Mouse (Mus musculus): ENCODE measurements around the gene Rassf7. TPM values are rescaled to one million over a fixed set of nuclear protein-coding genes. Genes with fewer than 3 reads are reported as not detected.
"Not testable (repeated sequence)": the region's sequence is repeated elsewhere in the genome, so short reads cannot be mapped to it uniquely, and the experiment has no call there.

Gene Rassf7
- polyA plus RNA-seq, 1 experiment from 2014 or later = 0.60 TPM

- Histone ChIP-seq H3K4me3 (ENCODE audit: inconsistent target) (no peak overlapping the region), H3K27ac (0 out of 2 replicates have a peak overlapping the region, but pooled peaks have one; percentile 37)
- 91% methylated on average over 4 of the region's 4 CpGs for WGBS (ENCODE audit: missing documents)
Observed at GRCm38 (mm10) chr7:141222696-141223215, 7.1 kb downstream of the Rassf7 start.

GRCm38 (mm10) chr7:141226535-141226934, 10.9 kb downstream of the Rassf7 start:
- Histone ChIP-seq H3K4me3 (ENCODE audit: inconsistent target) (no peak overlapping the region), H3K27ac (no peak overlapping the region)
- WGBS (ENCODE audit: missing documents) = 90% methylated on average over 6 of the region's 6 CpGs

More at GRCm38 (mm10) chr7:141222696-141223215, 7.1 kb downstream of the Rassf7 start:
- no peaks in the 10 kb centered on the region for H3K79me2 ChIP-seq (ENCODE audit: inconsistent target)
- no peaks in the 10 kb centered on the region for H3K36me3 ChIP-seq (ENCODE audit: inconsistent target)

GRCm38 (mm10) chr7:141227796-141228195, 12.1 kb downstream of the Rassf7 start:
- 90% methylated on average over 4 of the region's 4 CpGs for WGBS (ENCODE audit: missing documents)
- peak overlapping the region; percentile 97; the same call in 1 of the 2 replicates for H3K27ac ChIP-seq
- H3K79me2 ChIP-seq (ENCODE audit: inconsistent target) = peaks cover 41% of the 10 kb centered on the region
- H3K36me3 ChIP-seq (ENCODE audit: inconsistent target) = peaks cover 13% of the 10 kb centered on the region
- H3K4me3 ChIP-seq (ENCODE audit: inconsistent target) = no peak overlapping the region

More at GRCm38 (mm10) chr7:141226535-141226934, 10.9 kb downstream of the Rassf7 start:
- Histone ChIP-seq H3K79me2 (ENCODE audit: inconsistent target) (peaks cover 28% of the 10 kb centered on the region), H3K36me3 (ENCODE audit: inconsistent target) (peaks cover under 1% of the 10 kb centered on the region; the same call in 1 of the 2 replicates)

DNA sequence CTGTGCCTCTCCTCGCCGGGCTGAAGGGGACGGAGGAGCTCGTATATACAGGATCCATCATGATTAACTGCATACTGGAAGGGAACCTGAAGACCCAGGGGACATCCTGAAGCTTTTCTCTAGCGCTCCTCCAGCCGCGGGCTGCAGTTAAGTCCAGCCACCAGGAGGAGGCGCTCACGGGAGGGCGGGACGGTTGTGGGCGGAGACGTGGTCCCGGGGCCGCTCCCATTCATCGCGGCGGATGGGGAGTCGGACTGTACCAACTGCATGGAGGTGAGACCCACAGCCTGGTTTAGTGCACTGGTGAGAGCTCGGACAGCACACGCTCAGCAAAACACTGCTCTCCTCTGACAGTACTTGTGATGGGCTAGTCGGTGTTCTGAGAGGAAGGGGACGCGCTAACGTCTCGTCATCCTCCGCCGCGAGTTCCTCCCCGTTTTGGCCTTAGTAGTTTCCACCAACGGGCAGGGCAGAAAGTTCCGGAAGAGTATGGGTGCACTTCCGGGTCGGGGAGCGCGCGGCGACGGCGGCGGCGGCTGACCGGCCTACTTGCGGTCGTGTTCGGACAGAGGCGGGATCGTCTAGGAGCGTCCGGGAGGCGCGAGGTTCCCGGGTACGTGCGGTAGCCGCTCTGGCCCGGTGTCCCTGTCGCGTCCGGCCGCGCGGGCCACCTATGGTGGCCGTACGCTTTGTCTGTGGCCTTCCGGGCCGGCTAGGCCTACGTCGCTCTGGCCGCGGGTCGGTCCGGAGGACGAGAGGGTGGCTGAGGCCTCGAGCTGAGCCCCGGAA, 12.8 kb downstream of the Rassf7 start, which contains the start of gene Phrf1:
Gene Phrf1 (plus strand): TSS at position 506 of the 789 bp plus-strand sequence.
- Histone ChIP-seq H3K79me2 (ENCODE audit: inconsistent target) (peaks cover 47% of the 10 kb centered on the region), H3K4me3 (ENCODE audit: inconsistent target) (peak within 1 kb of the TSS; percentile 95), H3K36me3 (ENCODE audit: inconsistent target) (peaks cover 20% of the 10 kb centered on the region), H3K27ac (peak within 1 kb of the TSS; percentile 97)
- under 1% methylated on average over 75 of the region's 76 CpGs for WGBS (ENCODE audit: missing documents)

GRCm38 (mm10) chr7:141229702-141230101, 14.0 kb downstream of the Rassf7 start:
- Histone ChIP-seq H3K79me2 (ENCODE audit: inconsistent target) (peaks cover 60% of the 10 kb centered on the region), H3K36me3 (ENCODE audit: inconsistent target) (peaks cover 32% of the 10 kb centered on the region), H3K27ac (no peak overlapping the region), H3K4me3 (ENCODE audit: inconsistent target) (peak overlapping the region; percentile 95)
- 68% methylated on average over 6 of the region's 6 CpGs for WGBS (ENCODE audit: missing documents)

DNA sequence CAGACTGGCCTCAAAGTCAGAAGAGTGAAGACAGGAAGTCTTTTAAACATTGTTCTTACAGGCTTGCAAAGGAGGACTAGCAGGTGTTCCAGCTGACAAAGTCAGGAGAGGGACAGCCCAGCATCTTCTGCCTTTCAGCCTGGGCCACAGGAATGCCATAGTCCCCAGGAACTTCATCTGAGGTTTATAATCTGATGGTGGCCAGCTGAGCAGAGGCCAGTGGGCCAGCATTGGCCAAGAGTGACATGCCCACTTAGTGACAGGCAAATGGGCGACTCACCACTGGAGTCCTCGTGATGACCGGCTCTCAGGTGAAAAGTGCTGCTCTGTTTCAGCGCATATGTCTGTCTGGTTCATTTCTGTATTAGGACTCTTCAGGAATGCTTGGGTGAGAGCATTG, 14.9 kb downstream of the Rassf7 start:
- 95% methylated on average over 4 of the region's 4 CpGs for WGBS (ENCODE audit: missing documents)
- peaks cover 41% of the 10 kb centered on the region for H3K36me3 ChIP-seq (ENCODE audit: inconsistent target)
- no peak overlapping the region; the same call in 1 of the 2 replicates for H3K4me3 ChIP-seq (ENCODE audit: inconsistent target)
- H3K79me2 ChIP-seq (ENCODE audit: inconsistent target) = peaks cover 68% of the 10 kb centered on the region
- no peak overlapping the region for H3K27ac ChIP-seq

- 94% methylated on average over 3 of the region's 3 CpGs for WGBS (ENCODE audit: missing documents)
- Histone ChIP-seq H3K79me2 (ENCODE audit: inconsistent target) (peaks cover 73% of the 10 kb centered on the region), H3K4me3 (ENCODE audit: inconsistent target) (no peak overlapping the region), H3K27ac (no peak overlapping the region), H3K36me3 (ENCODE audit: inconsistent target) (peaks cover 46% of the 10 kb centered on the region)
Observed at GRCm38 (mm10) chr7:141231111-141231510, 15.5 kb downstream of the Rassf7 start.

DNA sequence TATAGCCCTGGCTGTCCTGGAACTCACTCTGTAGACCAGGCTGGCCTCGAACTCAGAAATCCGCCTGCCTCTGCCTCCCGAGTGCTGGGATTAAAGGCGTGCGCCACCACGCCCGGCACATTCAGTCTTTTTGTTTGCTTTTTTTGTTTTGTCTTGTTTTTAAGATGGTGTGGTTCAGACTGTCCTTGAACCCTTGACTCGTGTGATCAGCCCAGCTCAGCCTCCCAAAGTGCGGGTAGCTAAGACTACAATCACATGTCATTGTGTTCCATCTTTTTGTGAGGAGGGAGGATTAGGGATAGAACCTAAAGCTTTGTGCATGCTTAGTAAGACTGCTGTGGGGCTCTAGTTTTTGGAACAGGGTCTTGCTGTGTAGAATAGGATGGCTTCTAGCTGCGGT, 15.9 kb downstream of the Rassf7 start:
- Histone ChIP-seq H3K4me3 (ENCODE audit: inconsistent target) (no peak overlapping the region), H3K79me2 (ENCODE audit: inconsistent target) (peaks cover 77% of the 10 kb centered on the region), H3K36me3 (ENCODE audit: inconsistent target) (peaks cover 49% of the 10 kb centered on the region), H3K27ac (no peak overlapping the region)
- WGBS (ENCODE audit: missing documents) = 98% methylated on average over 8 of the region's 10 CpGs

DNA sequence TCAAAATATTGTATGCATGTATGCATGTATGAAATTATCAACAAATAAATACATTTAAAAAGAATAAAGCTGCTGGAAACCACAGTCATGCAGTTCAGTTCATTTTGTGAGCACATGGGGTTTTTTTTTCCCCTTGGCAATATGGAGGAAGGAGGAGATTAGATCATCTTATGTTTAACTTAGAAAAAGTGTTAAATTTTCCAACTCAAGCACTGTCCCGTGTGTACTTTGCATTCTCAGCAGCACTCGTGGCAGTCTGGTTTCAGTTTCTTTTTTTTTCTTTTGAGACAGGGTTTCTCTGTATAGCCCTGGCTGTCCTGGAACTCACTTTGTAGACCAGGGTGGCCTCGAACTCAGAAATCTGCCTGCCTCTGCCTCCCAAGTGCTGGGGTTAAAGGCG, 34.8 kb downstream of the Rassf7 start:
- not testable (repeated sequence) for H3K27ac ChIP-seq; H3K4me3 ChIP-seq (ENCODE audit: inconsistent target); H3K79me2 ChIP-seq (ENCODE audit: inconsistent target)
- peaks cover 76% of the 10 kb centered on the region for H3K36me3 ChIP-seq (ENCODE audit: inconsistent target)
- WGBS (ENCODE audit: missing documents) = 85% methylated on average over 4 of the region's 4 CpGs

DNA sequence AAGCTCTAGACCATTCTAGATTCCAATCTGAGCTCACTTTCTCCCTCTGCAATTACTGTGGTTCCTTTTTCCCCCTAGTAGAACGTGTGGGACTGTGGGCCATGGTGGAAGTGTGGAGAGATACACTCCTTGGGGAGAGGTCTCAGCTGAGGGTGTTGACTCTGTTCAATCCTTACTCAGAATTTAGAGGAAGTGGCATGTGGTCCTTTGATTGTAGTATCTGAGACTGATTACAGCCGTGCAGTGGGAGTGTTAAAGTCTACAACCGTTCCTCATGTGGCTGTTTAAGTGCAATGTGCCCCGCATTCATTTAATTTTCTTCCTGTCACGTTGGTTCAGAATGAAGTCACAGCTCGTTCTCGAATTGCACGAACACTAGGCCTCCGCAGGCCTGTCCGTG, 40.5 kb downstream of the Rassf7 start:
- Histone ChIP-seq H3K4me3 (ENCODE audit: inconsistent target) (no peak overlapping the region), H3K27ac (no peak overlapping the region), H3K36me3 (ENCODE audit: inconsistent target) (peaks cover 75% of the 10 kb centered on the region), H3K79me2 (ENCODE audit: inconsistent target) (no peaks in the 10 kb centered on the region)
- 87% methylated on average over 10 of the region's 10 CpGs for WGBS (ENCODE audit: missing documents)

GRCm38 (mm10) chr7:141261480-141261879, 45.8 kb downstream of the Rassf7 start:
- Histone ChIP-seq H3K4me3 (ENCODE audit: inconsistent target) (no peak overlapping the region), H3K79me2 (ENCODE audit: inconsistent target) (peaks cover 32% of the 10 kb centered on the region; the same call in 1 of the 2 replicates), H3K36me3 (ENCODE audit: inconsistent target) (peaks cover 62% of the 10 kb centered on the region), H3K27ac (no peak overlapping the region)
- 90% methylated on average over 3 of the region's 3 CpGs for WGBS (ENCODE audit: missing documents)

DNA sequence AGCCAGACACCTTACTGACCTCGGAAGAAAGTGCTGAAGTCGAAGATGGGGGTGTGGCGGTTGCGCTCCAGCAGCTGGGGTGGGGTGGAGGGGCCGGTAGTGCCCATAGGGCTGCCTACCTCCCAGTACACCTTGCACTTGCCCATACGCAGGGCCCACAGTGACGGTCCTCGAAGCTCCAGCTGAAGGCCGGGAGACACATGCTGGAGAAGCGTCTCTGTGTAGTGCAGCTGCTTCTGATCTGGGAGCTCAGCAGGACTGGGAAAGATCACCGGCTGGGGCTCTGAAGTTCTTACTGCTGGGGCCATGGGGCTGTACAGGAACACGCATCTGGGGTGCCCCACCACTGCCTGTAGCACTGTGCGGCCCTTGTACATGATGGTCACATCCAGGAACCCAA, 48.0 kb downstream of the Rassf7 start:
- Histone ChIP-seq H3K79me2 (ENCODE audit: inconsistent target) (peaks cover 32% of the 10 kb centered on the region; the same call in 1 of the 2 replicates), H3K27ac (no peak overlapping the region), H3K36me3 (ENCODE audit: inconsistent target) (peaks cover 41% of the 10 kb centered on the region), H3K4me3 (ENCODE audit: inconsistent target) (no peak overlapping the region)
- 93% methylated on average over 13 of the region's 13 CpGs for WGBS (ENCODE audit: missing documents)

GRCm38 (mm10) chr7:141264041-141264700, 48.5 kb downstream of the Rassf7 start:
- Histone ChIP-seq H3K79me2 (ENCODE audit: inconsistent target) (peaks cover 32% of the 10 kb centered on the region; the same call in 1 of the 2 replicates), H3K27ac (no peak overlapping the region), H3K4me3 (ENCODE audit: inconsistent target) (peak overlapping the region; percentile 98), H3K36me3 (ENCODE audit: inconsistent target) (peaks cover 36% of the 10 kb centered on the region)
- WGBS (ENCODE audit: missing documents) = 86% methylated on average over 11 of the region's 11 CpGs

DNA sequence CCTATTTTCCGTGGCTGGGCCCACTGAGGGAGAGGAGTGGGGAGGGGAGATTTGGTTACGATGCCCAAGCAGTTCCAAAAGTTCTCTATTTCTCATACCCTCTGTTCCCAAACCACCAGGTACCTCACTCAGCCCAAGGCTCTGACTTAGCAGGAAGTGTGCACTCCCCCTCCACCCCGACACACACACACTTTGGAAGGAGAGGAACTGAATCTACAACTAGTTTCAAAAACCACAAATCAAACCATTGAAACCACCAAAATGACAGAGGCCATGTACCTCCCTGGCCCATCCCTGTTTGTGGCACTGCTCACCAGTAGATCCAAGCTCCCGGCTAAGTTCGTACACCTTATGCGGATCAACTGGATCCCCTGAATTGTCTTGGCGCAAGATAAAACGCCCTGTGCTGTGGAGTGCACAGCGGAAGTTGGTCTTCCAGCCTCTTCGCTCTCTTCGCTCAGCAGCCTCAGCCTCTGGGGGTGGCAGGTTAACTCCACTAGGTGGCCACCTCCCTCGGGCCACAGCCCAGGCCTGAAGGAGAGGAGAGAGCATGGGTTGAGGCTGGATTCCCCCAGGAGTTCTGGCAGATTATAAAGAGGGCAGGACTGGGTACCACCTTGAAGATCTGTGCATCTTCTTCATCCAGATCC, 49.2 kb downstream of the Rassf7 start:
- Histone ChIP-seq H3K79me2 (ENCODE audit: inconsistent target) (peaks cover 32% of the 10 kb centered on the region; the same call in 1 of the 2 replicates), H3K27ac (peak overlapping the region; percentile 93), H3K36me3 (ENCODE audit: inconsistent target) (peaks cover 29% of the 10 kb centered on the region), H3K4me3 (ENCODE audit: inconsistent target) (peak overlapping the region; percentile 98)
- 7% methylated on average over 12 of the region's 12 CpGs for WGBS (ENCODE audit: missing documents)
